Mouse (Mus musculus): Measurements from ENCODE around the gene Senp1. TPM values are rescaled to one million over a fixed set of nuclear protein-coding genes. Genes with fewer than 3 reads are reported as not detected.
A peak's percentile ranks its signal among the peaks of the same experiment; 100 is the strongest.

The Senp1 gene
- polyA plus RNA-seq, 1 experiment from 2014 or later, result 28.1 TPM

- no peak for ATAC-seq (ENCODE audit: insufficient number of reproducible peaks, low FRiP score, low TSS enrichment, low read depth)
- 87% methylated on average over 6 of the region's 6 CpGs for WGBS
- no peaks in the 10 kb centered on the region for H3K27me3 ChIP-seq
- H3K36me3 ChIP-seq, result peaks cover under 1% of the 10 kb centered on the region; the same call in 1 of the 2 replicates
- H3K4me2 ChIP-seq (replicated peaks), result no peak overlapping the region
- no peak overlapping the region for H3K9ac ChIP-seq
- peaks cover 16% of the 10 kb centered on the region for H3K4me1 ChIP-seq
- H3K9me3 ChIP-seq (replicated peaks), result no peaks in the 10 kb centered on the region
- no peak overlapping the region for H3K27ac ChIP-seq (replicated peaks)
- H3K4me3 ChIP-seq (replicated peaks), result no peak overlapping the region
Measured at GRCm38 (mm10) chr15:98107230-98107629, 13.7 kb upstream of the Senp1 start.

GRCm38 (mm10) chr15:98106506-98106905, 13.0 kb upstream of the Senp1 start:
- Histone ChIP-seq H3K36me3 (no peaks in the 10 kb centered on the region), H3K4me2 (replicated peaks) (no peak overlapping the region), H3K9me3 (replicated peaks) (no peaks in the 10 kb centered on the region), H3K4me1 (peaks cover 16% of the 10 kb centered on the region), H3K4me3 (replicated peaks) (no peak overlapping the region), H3K27me3 (no peaks in the 10 kb centered on the region), H3K9ac (no peak overlapping the region), H3K27ac (replicated peaks) (no peak overlapping the region)
- ATAC-seq (ENCODE audit: insufficient number of reproducible peaks, low FRiP score, low TSS enrichment, low read depth), result no peak
- 67% methylated on average over 6 of the region's 6 CpGs for WGBS

GRCm38 (mm10) chr15:98102401-98102800, 8.9 kb upstream of the Senp1 start:
- no peak overlapping the region for H3K4me2 ChIP-seq (replicated peaks)
- 0 out of 2 replicates have a peak, but pooled peaks cover 2% of the 10 kb centered on the region for H3K4me1 ChIP-seq
- H3K9me3 ChIP-seq (replicated peaks), result no peaks in the 10 kb centered on the region
- no peak overlapping the region for H3K4me3 ChIP-seq (replicated peaks)
- WGBS, result 88% methylated on average over 6 of the region's 6 CpGs
- ATAC-seq (ENCODE audit: insufficient number of reproducible peaks, low FRiP score, low TSS enrichment, low read depth), result no peak
- H3K27ac ChIP-seq (replicated peaks), result no peak overlapping the region
- no peaks in the 10 kb centered on the region for H3K27me3 ChIP-seq
- no peaks in the 10 kb centered on the region for H3K36me3 ChIP-seq
- H3K9ac ChIP-seq, result no peak overlapping the region

GRCm38 (mm10) chr15:98098519-98098918, 5.0 kb upstream of the Senp1 start:
- Histone ChIP-seq H3K4me2 (replicated peaks) (no peak overlapping the region), H3K27me3 (no peaks in the 10 kb centered on the region), H3K27ac (replicated peaks) (no peak overlapping the region), H3K4me3 (replicated peaks) (no peak overlapping the region), H3K36me3 (no peaks in the 10 kb centered on the region), H3K4me1 (peaks cover 3% of the 10 kb centered on the region; the same call in 1 of the 2 replicates), H3K9me3 (replicated peaks) (no peaks in the 10 kb centered on the region), H3K9ac (no peak overlapping the region)
- 82% methylated on average over 9 of the region's 9 CpGs for WGBS
- no peak for ATAC-seq (ENCODE audit: insufficient number of reproducible peaks, low FRiP score, low TSS enrichment, low read depth)

GRCm38 (mm10) chr15:98096957-98097356, 3.4 kb upstream of the Senp1 start:
- Histone ChIP-seq H3K4me3 (replicated peaks) (no peak overlapping the region), H3K27ac (replicated peaks) (no peak overlapping the region), H3K27me3 (no peaks in the 10 kb centered on the region), H3K4me2 (replicated peaks) (no peak overlapping the region), H3K36me3 (no peaks in the 10 kb centered on the region), H3K9ac (no peak overlapping the region), H3K9me3 (replicated peaks) (no peaks in the 10 kb centered on the region), H3K4me1 (peaks cover 8% of the 10 kb centered on the region)
- 52% methylated on average over 3 of the region's 3 CpGs for WGBS
- ATAC-seq (ENCODE audit: insufficient number of reproducible peaks, low FRiP score, low TSS enrichment, low read depth), result no peak

GRCm38 (mm10) chr15:98094905-98095304, 1.4 kb upstream of the Senp1 start:
- Histone ChIP-seq H3K9me3 (replicated peaks) (no peaks in the 10 kb centered on the region), H3K4me2 (replicated peaks) (no peak overlapping the region), H3K4me1 (peaks cover 15% of the 10 kb centered on the region), H3K36me3 (no peaks in the 10 kb centered on the region), H3K27ac (replicated peaks) (no peak overlapping the region), H3K4me3 (replicated peaks) (no peak overlapping the region), H3K27me3 (no peaks in the 10 kb centered on the region), H3K9ac (no peak overlapping the region)
- 86% methylated on average over 12 of the region's 12 CpGs for WGBS
- ATAC-seq (ENCODE audit: insufficient number of reproducible peaks, low FRiP score, low TSS enrichment, low read depth), result no peak

- peak within 1 kb of the TSS; percentile 98 for H3K27ac ChIP-seq (replicated peaks)
- no peak for ATAC-seq (ENCODE audit: insufficient number of reproducible peaks, low FRiP score, low TSS enrichment, low read depth)
- no peaks in the 10 kb centered on the region for H3K27me3 ChIP-seq
- H3K4me2 ChIP-seq (replicated peaks), result peak within 1 kb of the TSS; percentile 65
- WGBS, result under 1% methylated on average over 30 of the region's 30 CpGs
- H3K4me3 ChIP-seq (replicated peaks), result peak within 1 kb of the TSS; percentile 99
- peaks cover 15% of the 10 kb centered on the region for H3K4me1 ChIP-seq
- peak within 1 kb of the TSS; percentile 85 for H3K9ac ChIP-seq
- 0 out of 2 replicates have a peak, but pooled peaks cover 7% of the 10 kb centered on the region for H3K36me3 ChIP-seq
- no peaks in the 10 kb centered on the region for H3K9me3 ChIP-seq (replicated peaks)
Measured at GRCm38 (mm10) chr15:98092372-98093120, 998 bp downstream of the Senp1 start, which contains the start of gene Pfkm. Pfkm (plus strand) TSS chr15:98092589.

GRCm38 (mm10) chr15:98091841-98092240, 1.7 kb downstream of the Senp1 start:
- 0 out of 2 replicates have a peak, but pooled peaks cover 7% of the 10 kb centered on the region for H3K36me3 ChIP-seq
- peaks cover 15% of the 10 kb centered on the region for H3K4me1 ChIP-seq
- H3K4me2 ChIP-seq (replicated peaks), result peak overlapping the region; percentile 65
- no peaks in the 10 kb centered on the region for H3K27me3 ChIP-seq
- no peaks in the 10 kb centered on the region for H3K9me3 ChIP-seq (replicated peaks)
- H3K27ac ChIP-seq (replicated peaks), result 0 out of 2 replicates have a peak overlapping the region, but pooled peaks have one; percentile 4
- ATAC-seq (ENCODE audit: insufficient number of reproducible peaks, low FRiP score, low TSS enrichment, low read depth), result no peak
- H3K9ac ChIP-seq, result no peak overlapping the region
- 17% methylated on average over 4 of the region's 4 CpGs for WGBS
- peak overlapping the region; percentile 99 for H3K4me3 ChIP-seq (replicated peaks)

GRCm38 (mm10) chr15:98089421-98090183, 3.9 kb downstream of the Senp1 start:
- no peak for ATAC-seq (ENCODE audit: insufficient number of reproducible peaks, low FRiP score, low TSS enrichment, low read depth)
- Histone ChIP-seq H3K27me3 (no peaks in the 10 kb centered on the region), H3K4me1 (peaks cover 15% of the 10 kb centered on the region), H3K4me3 (replicated peaks) (no peak overlapping the region), H3K4me2 (replicated peaks) (no peak overlapping the region), H3K9ac (no peak overlapping the region), H3K27ac (replicated peaks) (no peak overlapping the region), H3K36me3 (peaks cover 25% of the 10 kb centered on the region), H3K9me3 (replicated peaks) (no peaks in the 10 kb centered on the region)
- 73% methylated on average over 9 of the region's 9 CpGs for WGBS

- no peak overlapping the region for H3K4me2 ChIP-seq (replicated peaks)
- ATAC-seq (ENCODE audit: insufficient number of reproducible peaks, low FRiP score, low TSS enrichment, low read depth), result no peak
- WGBS, result 69% methylated on average over 1 of the region's 1 CpGs
Measured at GRCm38 (mm10) chr15:98088889-98089288, 4.7 kb downstream of the Senp1 start.

GRCm38 (mm10) chr15:98076901-98077300, 16.6 kb downstream of the Senp1 start:
- Histone ChIP-seq H3K36me3 (peaks cover 57% of the 10 kb centered on the region), H3K4me2 (replicated peaks) (no peak overlapping the region), H3K4me1 (no peaks in the 10 kb centered on the region), H3K4me3 (replicated peaks) (no peak overlapping the region), H3K9me3 (replicated peaks) (no peaks in the 10 kb centered on the region), H3K9ac (no peak overlapping the region), H3K27ac (replicated peaks) (no peak overlapping the region), H3K27me3 (no peaks in the 10 kb centered on the region)
- WGBS, result 89% methylated on average over 6 of the region's 6 CpGs
- ATAC-seq (ENCODE audit: insufficient number of reproducible peaks, low FRiP score, low TSS enrichment, low read depth), result no peak

More at GRCm38 (mm10) chr15:98088889-98089288, 4.7 kb downstream of the Senp1 start:
- H3K9ac ChIP-seq, result no peak overlapping the region
- H3K27me3 ChIP-seq, result no peaks in the 10 kb centered on the region
- H3K27ac ChIP-seq (replicated peaks), result no peak overlapping the region
- H3K4me1 ChIP-seq, result peaks cover 13% of the 10 kb centered on the region
- no peak overlapping the region for H3K4me3 ChIP-seq (replicated peaks)
- H3K36me3 ChIP-seq, result peaks cover 26% of the 10 kb centered on the region
- H3K9me3 ChIP-seq (replicated peaks), result no peaks in the 10 kb centered on the region
